Mouse (Mus musculus): ENCODE results near the gene Notch2.

DNA sequence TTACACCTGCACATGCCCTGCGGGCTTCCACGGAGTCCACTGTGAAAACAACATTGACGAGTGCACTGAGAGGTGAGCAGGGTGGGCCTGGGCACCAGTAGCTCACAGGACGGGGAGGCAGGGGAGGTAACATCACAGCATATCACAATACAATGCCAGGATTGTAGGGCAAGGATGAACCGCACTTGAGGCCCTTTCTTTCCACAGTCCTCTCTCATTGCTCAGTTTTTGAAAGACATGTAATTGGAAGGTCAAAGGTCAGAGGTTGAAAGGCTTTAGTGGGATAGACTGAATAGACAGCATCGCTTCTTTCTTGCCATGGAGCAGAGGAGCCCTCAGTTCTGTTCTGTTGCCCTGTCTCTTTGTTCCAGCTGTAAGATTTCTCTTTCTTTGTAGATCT, 107.6 kb downstream of the Notch2 start:
- no peak for TF ChIP-seq CTCF (IDR thresholded peaks at IDR 0.05)
- no peak for TF ChIP-seq POLR2A (IDR thresholded peaks at IDR 0.05; ENCODE audit: insufficient read depth, low read depth, low read length)

Data from heart, adult 2 months (tissue).